Mouse (Mus musculus) left cerebral cortex, postnatal 4 days (tissue): Measurements from ENCODE around the gene Vmn1r71. TPM values are rescaled to one million over a fixed set of nuclear protein-coding genes. Genes with fewer than 3 reads are reported as not detected.
"Not testable (repeated sequence)": the region's sequence is repeated elsewhere in the genome, so short reads cannot be mapped to it uniquely, and the experiment has no call there.

Experiments used
- DNase-seq: peaks from one replicate; pipeline ENCODE4 v3.0.0-alpha.2; 2022
- intact Hi-C: fragments of 180-260 bp; cut with DNase I; formaldehyde crosslinking; loops from one replicate; pipeline ENCODE4 v1.15.1; 2025
- total RNA-seq, 2 experiments: library from RNA; stranded (reverse); gene quantifications; 2 replicates each; pipeline ENCODE4 v1.2.3; 2021

Vmn1r71 gene
- total RNA-seq, result not detected

- intact Hi-C loops, result no loop called here
- no peak for DNase-seq
These were observed at the start of gene Vmn1r71 for GRCm38 (mm10) chr7:10754264-10754663. Vmn1r71 (minus strand) TSS chr7:10754364.

DNA sequence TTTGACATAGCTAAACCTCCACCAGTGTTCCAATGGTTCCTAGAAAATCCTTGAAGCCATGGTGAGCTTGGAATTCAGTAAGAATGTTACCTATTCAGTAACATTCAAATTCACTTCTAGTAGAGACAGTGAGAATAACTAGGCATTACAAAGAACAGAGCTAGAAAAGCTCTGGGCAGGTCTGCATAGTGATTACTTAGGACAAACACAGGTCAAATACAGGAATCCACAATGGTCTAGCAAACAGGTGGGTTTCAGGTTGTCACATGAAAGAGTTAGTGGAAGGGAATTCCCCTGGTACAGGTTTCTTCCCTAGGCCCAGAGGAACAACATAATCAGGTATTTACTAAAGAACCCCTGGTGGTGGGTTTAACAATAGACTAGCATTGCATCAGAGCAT is 3.4 kb upstream of the Vmn1r71 start:
- intact Hi-C loops, DNase-seq: not testable (repeated sequence)

Other genes starting within 250 kb of the Vmn1r71 start
- not detected for gene Vmn1r68, start 195.9 kb downstream of the Vmn1r71 start, total RNA-seq
- not detected for gene Vmn1r69, start 140.7 kb downstream of the Vmn1r71 start, total RNA-seq
- gene Vmn1r70, start 122.8 kb downstream of the Vmn1r71 start, total RNA-seq, result not detected
- not detected for gene Nlrp4b, start 66.6 kb downstream of the Vmn1r71 start, total RNA-seq
- not detected for gene Zscan4b, start 150.7 kb upstream of the Vmn1r71 start, total RNA-seq